11 mouse cellular contexts compared by ENCODE assay signal in the genomic region with DNA sequence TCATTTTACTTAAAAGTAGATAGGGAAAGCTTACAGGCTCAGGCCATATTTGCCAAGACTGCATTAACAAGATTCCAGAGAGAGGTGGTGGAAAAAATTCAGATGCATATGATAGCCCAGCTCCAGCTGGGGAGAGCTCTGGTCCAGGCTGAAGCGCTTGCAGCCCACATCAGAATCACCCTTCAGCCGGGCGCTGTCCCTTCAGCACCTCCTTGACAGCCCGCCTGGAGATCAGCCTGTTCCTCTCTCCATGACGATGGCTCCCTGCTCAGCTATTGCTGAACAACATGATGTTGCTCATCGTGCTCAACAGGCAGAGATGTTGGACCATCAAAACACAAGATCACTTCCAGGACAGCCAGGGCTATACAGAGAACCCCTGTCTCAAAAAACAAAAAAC. TPM values are rescaled to one million over a fixed set of nuclear protein-coding genes. Genes with fewer than 3 reads are reported as not detected.
A peak's percentile ranks its signal among the peaks of the same experiment; 100 is the strongest.
DNase-seq lines count a peak whose midpoint lies in the region; ATAC-seq lines count a peak whose summit lies in the region.
"Had no signal": no experiment of that assay in that cellular context is flagged by ENCODE, and none has a peak within 500 bp of the region (broad histone marks: within the 10 kb centered on the region; RNA-seq: fewer than 3 reads in every experiment).

No protein-coding gene starts in this region.

- H3K9me3 ChIP-seq in midbrain, embryonic 14.5 days (ENCODE audit: control insufficient read depth, low read length): no peaks in the 10 kb centered on the region
- H3K9me3 ChIP-seq in midbrain, embryonic 13.5 days: no peaks in the 10 kb centered on the region
- no peaks in the 10 kb centered on the region for H3K9me3 ChIP-seq in embryonic facial prominence, embryonic 11.5 days (replicated peaks; ENCODE audit: control insufficient read depth, low read length)
- H3K9me3 ChIP-seq: heart, embryonic 13.5 days had no signal

- H3K27me3 ChIP-seq in midbrain, embryonic 14.5 days (ENCODE audit: control insufficient read depth, insufficient read depth, low read length): peaks cover 13% of the 10 kb centered on the region; the same call in 1 of the 2 replicates
- peaks cover 49% of the 10 kb centered on the region for H3K27me3 ChIP-seq in midbrain, embryonic 13.5 days
- peaks cover 25% of the 10 kb centered on the region for H3K27me3 ChIP-seq in embryonic facial prominence, embryonic 11.5 days (ENCODE audit: control insufficient read depth, insufficient read depth, low read length)
- H3K27me3 ChIP-seq in splenic B cell, adult 2 months (ENCODE audit: control insufficient read depth, insufficient read depth, low read length, poor library complexity, severe bottlenecking): no peaks in the 10 kb centered on the region; the same call in 1 of the 2 replicates

- no peak overlapping the region for H3K27ac ChIP-seq in midbrain, embryonic 14.5 days (replicated peaks; ENCODE audit: low read depth, low read length)
- no peak overlapping the region for H3K27ac ChIP-seq in midbrain, embryonic 13.5 days
- H3K27ac ChIP-seq in embryonic facial prominence, embryonic 11.5 days (replicated peaks; ENCODE audit: low read depth, low read length): no peak overlapping the region
- H3K27ac ChIP-seq: heart, embryonic 13.5 days; liver, embryonic 14.5 days had no signal

- H3K4me3 ChIP-seq in midbrain, embryonic 14.5 days (replicated peaks; ENCODE audit: low read depth, low read length): no peak overlapping the region
- H3K4me3 ChIP-seq in midbrain, embryonic 13.5 days (replicated peaks): no peak overlapping the region
- H3K4me3 ChIP-seq in embryonic facial prominence, embryonic 11.5 days (ENCODE audit: low read depth, low read length): no peak overlapping the region
- H3K4me3 ChIP-seq: heart, embryonic 13.5 days had no signal

- peak; percentile 51 for DNase-seq in gastrocnemius, postnatal 10 days
- DNase-seq in gastrocnemius, adult 8-10 months (ENCODE audit: low spot score in 2 of 2): no peak
- peak; percentile 50 for DNase-seq in midbrain, embryonic 14.5 days
- DNase-seq in embryonic facial prominence, embryonic 11.5 days (ENCODE audit: low spot score): peak; percentile 85
- DNase-seq in splenic B cell, adult 2 months (ENCODE audit: low read depth, low spot score): peak; percentile 3
- no peak for DNase-seq in layer of hippocampus, postnatal 36 days
- DNase-seq in T-cell, adult 2 months (ENCODE audit: low spot score): no peak

- 2% methylated on average over 6 of the region's 6 CpGs for WGBS in midbrain, embryonic 14.5 days
- 6% methylated on average over 6 of the region's 6 CpGs for WGBS in midbrain, embryonic 13.5 days
- 3% methylated on average over 6 of the region's 6 CpGs for WGBS in embryonic facial prominence, embryonic 11.5 days

- peaks cover 14% of the 10 kb centered on the region for H3K4me1 ChIP-seq in midbrain, embryonic 14.5 days (ENCODE audit: control insufficient read depth, insufficient read depth, low read length)
- H3K4me1 ChIP-seq in midbrain, embryonic 13.5 days (replicated peaks): peaks cover 25% of the 10 kb centered on the region
- no peaks in the 10 kb centered on the region for H3K4me1 ChIP-seq in embryonic facial prominence, embryonic 11.5 days (ENCODE audit: control insufficient read depth, insufficient read depth, low read length)

- no peak for ATAC-seq in midbrain, embryonic 14.5 days (ENCODE audit: low FRiP score, low TSS enrichment)
- ATAC-seq in midbrain, embryonic 13.5 days: no peak
- ATAC-seq in embryonic facial prominence, embryonic 11.5 days (replicated peaks; ENCODE audit: insufficient number of reproducible peaks, low FRiP score, low TSS enrichment, low read depth): no peak
- ATAC-seq: CD4-positive, CD25-positive, alpha-beta regulatory T cell, adult 4 months had no signal

- no peak overlapping the region for H3K9ac ChIP-seq in midbrain, embryonic 14.5 days (replicated peaks; ENCODE audit: low read length)
- no peak overlapping the region for H3K9ac ChIP-seq in midbrain, embryonic 13.5 days (replicated peaks)
- H3K9ac ChIP-seq in embryonic facial prominence, embryonic 11.5 days (replicated peaks; ENCODE audit: low read length): no peak overlapping the region
- H3K9ac ChIP-seq: heart, embryonic 13.5 days; liver, embryonic 14.5 days had no signal

- H3K36me3 ChIP-seq in midbrain, embryonic 14.5 days (ENCODE audit: control insufficient read depth, insufficient read depth, low read length): no peaks in the 10 kb centered on the region
- 0 out of 2 replicates have a peak, but pooled peaks cover 2% of the 10 kb centered on the region for H3K36me3 ChIP-seq in midbrain, embryonic 13.5 days
- H3K36me3 ChIP-seq in embryonic facial prominence, embryonic 11.5 days (replicated peaks; ENCODE audit: control insufficient read depth, insufficient read depth, low read depth, low read length): no peaks in the 10 kb centered on the region
- H3K36me3 ChIP-seq in splenic B cell, adult 2 months (ENCODE audit: control insufficient read depth, insufficient read depth, low read length, poor library complexity, severe bottlenecking): no peaks in the 10 kb centered on the region
- H3K36me3 ChIP-seq: heart, embryonic 13.5 days had no signal

- no peak overlapping the region for H3K4me2 ChIP-seq in midbrain, embryonic 14.5 days (ENCODE audit: low read length)
- H3K4me2 ChIP-seq in midbrain, embryonic 13.5 days (replicated peaks): no peak overlapping the region
- no peak overlapping the region for H3K4me2 ChIP-seq in embryonic facial prominence, embryonic 11.5 days (ENCODE audit: low read depth, low read length)
- H3K4me2 ChIP-seq: heart, embryonic 13.5 days had no signal

RNA-seq across cellular contexts. Expression of gene Kcnq2, which starts 1.8 kb away (rescaled TPM):
- total RNA-seq in gastrocnemius, postnatal 10 days (2021): under 1 TPM; 0.23 to 0.47 TPM
- under 1 TPM in 2 of 4 experiments, not detected in 2; 0.15 to 0.19 TPM for total RNA-seq in gastrocnemius, adult 8-10 months (2022)
- 52.0 and 52.4 TPM in 2 replicates for polyA plus RNA-seq in midbrain, embryonic 14.5 days (2014; fragmentation: Nextera tagmentation; extraction: Ambion mirVana)
- 44.0 and 47.3 TPM in 2 replicates for polyA plus RNA-seq in midbrain, embryonic 13.5 days (2015; fragmentation: Nextera tagmentation; extraction: Ambion mirVana)
- polyA plus RNA-seq in embryonic facial prominence, embryonic 11.5 days (2014; fragmentation: Nextera tagmentation; extraction: Ambion mirVana): 1.5 and 2.0 TPM in 2 replicates
- total RNA-seq in layer of hippocampus, postnatal 36 days (2021): 100 to 1,000 TPM; 336 to 348 TPM
- polyA plus RNA-seq: CD4-positive, CD25-positive, alpha-beta regulatory T cell, adult 4 months had no signal

RNA-seq across cellular contexts. Expression of gene Eef1a2, which starts 19.9 kb away (rescaled TPM):
- total RNA-seq in gastrocnemius, postnatal 10 days (2021): 1,000 to 10,000 TPM; 1,498 to 1,682 TPM
- 1,000 to 10,000 TPM; 1,913 to 2,067 (median 2,007) TPM for total RNA-seq in gastrocnemius, adult 8-10 months (2022)
- polyA plus RNA-seq in midbrain, embryonic 14.5 days (2014; fragmentation: Nextera tagmentation; extraction: Ambion mirVana): 12.7 and 14.1 TPM in 2 replicates
- 3.5 and 3.8 TPM in 2 replicates for polyA plus RNA-seq in midbrain, embryonic 13.5 days (2015; fragmentation: Nextera tagmentation; extraction: Ambion mirVana)
- polyA plus RNA-seq in embryonic facial prominence, embryonic 11.5 days (2014; fragmentation: Nextera tagmentation; extraction: Ambion mirVana): 0.25 and 0.42 TPM in 2 replicates
- total RNA-seq in layer of hippocampus, postnatal 36 days (2021): 1,000 to 10,000 TPM; 1,091 to 1,130 TPM
- polyA plus RNA-seq: CD4-positive, CD25-positive, alpha-beta regulatory T cell, adult 4 months; liver, embryonic 14.5 days had no signal

RNA-seq across cellular contexts. Expression of gene Ppdpf, which starts 50.1 kb away (rescaled TPM):
- total RNA-seq in gastrocnemius, postnatal 10 days (2021): 10 to 100 TPM; 55.2 to 60.3 TPM
- 10 to 100 TPM; 38.4 to 43.8 (median 40.1) TPM for total RNA-seq in gastrocnemius, adult 8-10 months (2022)
- polyA plus RNA-seq in midbrain, embryonic 14.5 days (2014; fragmentation: Nextera tagmentation; extraction: Ambion mirVana): 442 and 539 TPM in 2 replicates
- polyA plus RNA-seq in midbrain, embryonic 13.5 days (2015; fragmentation: Nextera tagmentation; extraction: Ambion mirVana): 470 and 482 TPM in 2 replicates
- polyA plus RNA-seq in embryonic facial prominence, embryonic 11.5 days (2014; fragmentation: Nextera tagmentation; extraction: Ambion mirVana): 443 and 483 TPM in 2 replicates
- total RNA-seq in layer of hippocampus, postnatal 36 days (2021): 100 to 1,000 TPM in 1 of 2 experiments, 10 to 100 TPM in 1; 92.0 to 106 TPM

Comparison
In these comparisons a context has a peak if more than half of its experiments do, and no peak if none do; other contexts are left out.
1. DNase-seq: peak in gastrocnemius, postnatal 10 days (single experiment), midbrain, embryonic 14.5 days (single experiment), embryonic facial prominence, embryonic 11.5 days (single experiment) and splenic B cell, adult 2 months (single experiment); none in gastrocnemius, adult 8-10 months (0 of 2), layer of hippocampus, postnatal 36 days (0 of 2) and T-cell, adult 2 months (single experiment).
2. RNA of gene Kcnq2, which starts 1.8 kb away (total RNA-seq): 336 to 348 TPM in layer of hippocampus, postnatal 36 days; 0.23 to 0.47 TPM in gastrocnemius, postnatal 10 days and 0.15 to 0.19 TPM in gastrocnemius, adult 8-10 months; every median in the first group is over 100 times any median in the second.